Mouse (Mus musculus) MEL-GATA-1-ER (cell line): ENCODE measurements around the gene Smap1.
"Not testable (repeated sequence)": the region's sequence is repeated elsewhere in the genome, so short reads cannot be mapped to it uniquely, and the experiment has no call there.

Source experiments
- DNase-seq: peaks from one replicate; pipeline ENCODE4 v3.0.0-alpha.2; 2012; ENCODE audit warnings: low read depth; ENCODE audit errors: extremely low read depth

The Smap1 gene

DNA sequence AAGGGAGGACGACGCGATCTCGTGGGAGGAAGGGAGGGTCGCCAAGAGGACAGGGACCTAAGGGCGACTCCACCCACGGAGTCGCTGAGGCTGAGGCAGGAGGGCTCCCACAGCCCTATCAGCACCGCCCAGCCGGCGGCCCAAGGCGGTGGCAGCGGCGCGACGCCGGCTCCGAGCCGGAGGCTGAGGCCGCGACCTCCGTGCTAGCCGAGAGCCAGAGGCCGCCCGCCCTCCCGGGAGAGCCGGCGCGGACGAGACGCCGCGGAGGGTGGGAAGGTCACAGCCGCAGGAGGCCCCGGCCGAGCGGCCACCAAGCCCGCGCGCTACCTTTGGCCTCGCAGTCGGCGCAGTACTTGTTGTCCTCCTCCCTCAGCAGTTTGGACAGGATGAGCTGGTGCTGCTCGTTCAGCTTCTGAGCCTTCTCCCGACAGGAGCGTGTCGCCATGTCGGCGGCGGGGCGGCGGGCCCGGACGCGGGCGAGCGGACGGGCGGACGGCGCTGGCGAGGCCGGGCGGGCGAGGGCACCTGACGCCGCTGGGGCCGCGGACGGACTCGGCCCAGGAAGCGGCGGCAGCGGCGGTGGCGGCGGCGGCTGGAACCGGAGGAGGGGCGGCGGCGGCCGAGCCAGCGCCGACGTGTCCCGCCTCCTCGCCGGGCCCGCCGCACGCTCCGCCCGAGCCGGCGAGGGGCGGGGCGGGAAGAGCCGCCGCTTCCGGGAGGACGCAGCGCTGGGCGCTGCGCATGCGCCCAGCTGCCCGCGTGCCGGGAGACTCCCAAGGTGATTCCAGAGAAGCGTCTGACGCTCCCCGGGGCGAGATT is at the start of gene Smap1:
Gene Smap1, minus strand, starts transcription at position 607 of the 819 bp plus-strand sequence.
- DNase-seq = no peak

DNA sequence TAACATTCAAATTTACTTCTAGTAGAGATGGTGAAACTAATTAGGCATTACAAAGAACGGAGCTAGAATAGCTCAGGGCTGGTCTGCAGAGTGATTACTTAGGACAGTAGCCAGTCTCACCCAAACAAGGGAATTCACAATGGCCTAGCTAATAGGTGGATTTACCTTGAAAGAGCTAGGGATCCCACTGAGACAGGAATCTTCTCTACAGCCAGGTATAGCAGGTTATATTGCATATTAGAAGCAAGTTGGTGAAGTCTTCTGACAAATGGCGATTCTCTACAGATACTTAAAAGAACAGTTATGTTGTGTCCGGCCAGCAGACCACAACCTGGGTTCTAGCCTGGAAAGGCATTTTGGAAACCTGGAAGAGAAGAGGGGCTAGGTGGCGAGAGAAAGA is 49.0 kb upstream of the Smap1 start:
- not testable (repeated sequence) for DNase-seq

DNA sequence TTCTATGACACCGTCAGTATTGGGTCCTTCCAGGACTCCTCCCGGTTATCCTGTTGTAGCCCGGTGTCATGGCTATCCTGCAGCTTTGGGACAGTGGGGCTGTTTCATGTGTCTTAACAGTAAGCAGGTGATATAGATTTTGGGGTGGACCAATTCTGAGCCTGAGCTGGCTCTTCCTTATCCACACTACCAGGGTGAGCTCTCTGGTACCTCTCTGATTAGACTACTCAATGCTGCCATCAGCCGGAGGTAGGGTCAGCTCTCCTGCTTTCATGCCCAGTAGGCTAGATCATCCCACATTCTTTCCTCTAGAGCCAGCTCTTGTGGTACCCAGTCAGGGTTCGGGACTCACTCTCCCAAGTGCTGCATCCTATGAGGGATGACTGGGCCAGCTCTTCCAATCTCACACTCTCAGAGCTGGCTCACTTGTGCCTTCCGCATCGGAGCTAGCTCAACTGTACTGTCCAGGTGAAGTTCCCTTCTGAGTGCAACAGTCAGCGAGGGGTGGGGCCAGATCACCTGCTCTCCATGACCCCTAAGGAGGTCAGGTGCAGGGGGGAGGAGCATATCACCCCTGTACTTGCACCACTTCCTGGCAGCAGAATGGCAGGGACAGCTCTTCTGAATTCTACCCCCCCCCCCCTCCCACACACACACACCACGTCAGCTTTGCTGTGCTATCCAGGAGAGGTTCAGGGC is 46.1 kb upstream of the Smap1 start:
- no peak for DNase-seq

DNA sequence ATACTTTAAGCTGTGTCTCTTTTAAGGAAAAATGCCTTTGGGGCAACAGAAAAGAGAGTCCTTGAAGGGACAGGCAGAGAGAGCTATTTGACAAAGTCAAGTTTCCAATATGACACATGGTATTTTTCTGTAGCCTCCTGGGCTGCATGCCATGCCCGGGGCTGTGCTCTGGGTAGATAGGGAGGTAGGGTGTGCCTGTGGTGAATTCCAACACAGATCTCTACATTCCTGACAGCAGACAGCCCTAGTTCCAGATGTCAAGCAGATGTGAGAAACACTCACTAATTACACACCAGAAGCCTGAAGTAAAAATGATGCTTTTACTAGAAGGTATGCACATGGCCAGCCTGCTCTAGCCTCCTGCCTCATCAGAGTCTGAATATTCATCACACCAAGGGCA is 44.1 kb upstream of the Smap1 start:
- DNase-seq = peak; percentile 49

DNA sequence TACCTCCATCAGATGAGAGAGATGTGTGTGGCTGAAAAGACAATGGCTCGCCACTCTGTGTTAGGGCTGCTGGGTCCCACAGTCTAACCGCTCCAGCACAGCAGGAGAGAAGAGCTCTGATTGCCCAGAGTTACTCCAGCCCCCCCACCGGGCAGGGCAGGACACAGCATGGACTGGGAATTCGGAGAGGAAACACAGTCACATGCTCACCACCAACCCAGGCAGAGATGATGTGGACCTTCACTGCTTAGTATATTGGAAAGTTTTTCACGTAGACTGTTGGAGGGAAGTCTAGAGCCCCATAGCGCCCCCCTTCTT is 37.3 kb upstream of the Smap1 start:
- no peak for DNase-seq

DNA sequence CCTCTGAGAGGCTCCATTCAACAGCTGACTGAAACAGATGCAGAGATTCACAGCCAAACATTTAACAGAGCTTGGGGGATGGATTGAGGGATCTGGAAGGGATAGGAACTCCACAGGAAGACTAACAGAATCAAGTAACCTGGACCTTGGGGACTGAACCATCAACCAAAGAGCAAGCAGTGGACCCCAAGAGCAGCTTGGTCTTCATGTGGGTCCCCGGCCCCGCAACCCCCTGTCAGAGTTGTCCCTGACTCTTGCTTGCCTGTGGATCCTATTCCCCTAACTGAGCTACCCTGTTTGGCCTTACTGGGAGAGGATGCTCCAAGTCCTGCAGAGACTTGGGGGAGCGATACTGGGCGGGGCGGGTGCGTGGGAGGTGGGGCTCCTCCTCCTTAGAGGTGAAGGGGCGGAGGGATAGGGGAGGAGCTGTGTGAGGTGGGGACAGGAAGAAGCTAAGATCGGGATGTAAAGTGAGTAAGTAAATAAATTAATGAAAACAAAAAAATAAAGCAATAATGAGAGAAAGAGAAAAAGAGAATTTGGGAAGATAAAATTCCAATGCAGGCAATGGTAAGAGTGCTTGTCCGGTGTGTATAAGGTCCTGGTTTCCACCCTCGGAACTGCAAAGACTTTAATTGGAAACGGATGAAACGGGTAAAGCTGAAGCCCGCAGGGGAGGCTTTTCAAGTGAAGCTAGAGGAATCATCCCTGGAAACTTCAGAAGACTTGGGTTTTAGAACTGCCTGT is 36.7 kb upstream of the Smap1 start:
- DNase-seq = no peak

DNA sequence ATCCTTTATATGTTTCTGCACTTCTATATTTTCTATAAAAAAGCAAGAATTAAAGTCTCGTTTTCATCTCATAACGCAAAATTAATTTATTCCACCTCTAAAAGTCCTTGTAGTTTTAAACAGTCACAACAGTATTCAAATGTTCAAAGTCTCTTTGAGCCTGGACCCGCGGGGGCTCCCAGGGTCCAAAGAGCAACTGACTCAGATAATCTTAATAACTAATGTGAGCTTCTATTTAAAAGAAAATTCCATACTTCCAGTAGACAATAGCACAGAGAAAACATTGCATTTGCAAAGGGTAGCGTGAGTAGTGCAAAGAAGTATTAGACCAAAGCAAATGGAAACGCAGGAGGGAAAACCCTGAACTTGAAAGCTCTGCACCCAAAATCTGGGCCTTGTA is 36.0 kb upstream of the Smap1 start:
- DNase-seq = no peak

DNA sequence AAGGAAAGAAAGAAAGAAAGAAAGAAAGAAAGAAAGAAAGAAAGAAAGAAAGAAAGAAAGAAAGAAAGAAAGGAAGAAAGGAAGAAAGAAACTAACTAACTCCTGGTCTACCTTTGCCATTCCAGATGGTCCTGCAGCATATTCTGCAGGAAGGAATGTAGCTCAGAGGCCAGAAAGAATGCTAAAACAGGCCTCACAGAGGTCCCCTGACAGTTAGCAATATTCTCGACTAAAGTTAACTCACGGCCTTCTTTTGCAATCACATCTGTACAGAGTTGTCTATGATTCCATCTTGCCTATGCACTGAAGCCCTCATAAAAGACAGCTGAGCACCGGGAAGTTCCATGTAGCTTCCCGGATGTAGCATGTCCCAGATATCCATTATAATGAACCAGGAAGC is 33.4 kb upstream of the Smap1 start:
- DNase-seq = no peak

DNA sequence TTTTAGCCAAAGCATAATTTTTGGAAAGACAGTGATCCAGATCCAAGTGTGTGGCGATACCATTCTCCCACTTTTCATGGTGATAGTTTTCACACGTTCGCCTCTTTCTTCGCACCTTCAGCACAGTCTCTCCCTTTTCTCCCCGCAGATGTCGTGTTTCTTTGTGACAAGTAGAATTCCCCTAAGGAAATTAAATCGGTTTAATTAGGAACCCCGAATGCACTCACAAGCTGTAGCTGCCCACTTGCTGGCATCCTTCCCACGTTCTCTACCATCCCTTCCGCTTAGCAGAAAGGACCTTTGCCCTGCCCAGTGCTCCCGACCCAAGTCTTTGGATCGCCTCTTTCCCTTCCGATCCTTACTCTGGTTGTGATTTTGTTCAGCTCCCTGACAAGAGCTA is 31.8 kb upstream of the Smap1 start:
- DNase-seq = no peak

DNA sequence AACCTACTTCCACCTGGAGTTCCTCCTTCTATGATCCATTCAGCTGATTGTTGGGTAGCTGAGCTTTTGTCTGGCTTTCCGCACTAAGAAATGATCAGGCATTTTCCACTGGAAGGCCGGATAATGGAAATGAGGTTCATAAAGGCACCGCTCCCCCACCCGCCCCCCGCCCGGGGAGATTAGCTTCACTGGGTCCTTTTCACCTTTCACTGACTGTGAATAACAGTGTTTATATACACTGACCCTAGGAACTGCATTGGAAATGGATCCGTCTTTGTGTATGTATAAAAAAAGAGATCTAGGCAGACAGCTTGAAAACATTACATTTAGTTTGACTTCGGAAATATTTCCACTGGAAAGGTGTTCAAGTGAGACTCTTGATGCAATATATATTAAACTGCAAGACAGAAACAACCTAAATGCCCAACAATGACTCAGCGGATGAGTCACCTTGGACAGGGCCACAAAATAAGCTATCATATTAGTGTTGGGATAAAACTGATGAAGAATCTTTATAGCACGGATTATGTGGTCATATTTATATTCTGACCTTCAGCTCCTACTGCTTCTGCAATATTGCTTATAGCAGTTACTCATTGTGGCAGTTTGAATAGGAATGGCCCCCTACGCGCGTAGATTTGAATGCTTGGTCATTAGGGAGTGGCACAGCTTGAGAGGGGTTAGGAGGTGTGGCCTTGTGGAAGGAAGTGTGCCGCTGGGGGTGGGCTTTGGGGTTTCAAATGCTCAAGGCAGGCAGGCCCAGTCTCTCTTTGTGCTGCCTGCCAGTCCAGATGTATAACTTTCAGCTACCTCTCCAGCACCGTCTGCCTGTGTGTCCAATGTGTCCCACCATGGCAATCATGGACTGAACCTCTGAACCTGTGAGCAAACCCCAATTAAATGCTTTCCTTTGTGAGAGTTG is 26.9 kb upstream of the Smap1 start:
- no peak for DNase-seq

DNA sequence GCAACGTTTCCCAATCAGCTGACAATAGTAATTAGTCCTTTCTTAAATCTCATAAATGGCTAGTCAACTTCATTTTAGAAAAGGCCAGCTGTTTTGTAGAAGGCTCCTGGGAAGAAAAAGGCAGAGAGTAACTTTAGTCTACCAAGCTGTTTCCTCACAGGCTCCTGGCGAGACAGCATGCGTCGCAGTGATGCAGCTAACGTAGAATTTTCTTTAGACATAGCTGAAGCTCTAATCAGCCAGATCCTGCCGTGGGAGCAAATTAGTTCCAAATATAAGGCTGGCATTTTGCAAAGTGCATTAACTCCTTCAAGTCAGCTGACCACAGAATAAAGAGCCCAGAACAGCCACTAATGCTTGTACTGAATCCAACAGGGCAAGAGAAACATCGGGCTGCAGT is 26.2 kb upstream of the Smap1 start:
- DNase-seq = no peak

DNA sequence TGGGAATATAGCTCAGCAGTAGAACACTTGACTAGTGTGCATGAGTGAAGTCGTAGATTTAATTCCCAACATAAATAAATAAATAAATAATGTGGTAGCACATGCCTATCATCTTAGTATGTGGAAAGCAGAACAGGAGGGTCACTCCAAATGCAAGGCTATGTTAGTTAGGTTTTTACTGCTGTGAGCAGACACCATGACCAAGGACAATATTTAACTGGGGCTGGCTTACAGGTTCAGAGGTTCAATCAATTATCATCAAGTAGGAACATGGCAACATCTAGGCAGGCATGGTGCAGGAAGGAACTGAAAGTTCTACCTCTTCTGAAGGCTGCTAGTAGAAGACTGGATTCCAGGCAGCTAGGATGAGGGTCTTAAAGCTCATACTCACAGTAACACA is 22.0 kb upstream of the Smap1 start:
- DNase-seq = no peak

DNA sequence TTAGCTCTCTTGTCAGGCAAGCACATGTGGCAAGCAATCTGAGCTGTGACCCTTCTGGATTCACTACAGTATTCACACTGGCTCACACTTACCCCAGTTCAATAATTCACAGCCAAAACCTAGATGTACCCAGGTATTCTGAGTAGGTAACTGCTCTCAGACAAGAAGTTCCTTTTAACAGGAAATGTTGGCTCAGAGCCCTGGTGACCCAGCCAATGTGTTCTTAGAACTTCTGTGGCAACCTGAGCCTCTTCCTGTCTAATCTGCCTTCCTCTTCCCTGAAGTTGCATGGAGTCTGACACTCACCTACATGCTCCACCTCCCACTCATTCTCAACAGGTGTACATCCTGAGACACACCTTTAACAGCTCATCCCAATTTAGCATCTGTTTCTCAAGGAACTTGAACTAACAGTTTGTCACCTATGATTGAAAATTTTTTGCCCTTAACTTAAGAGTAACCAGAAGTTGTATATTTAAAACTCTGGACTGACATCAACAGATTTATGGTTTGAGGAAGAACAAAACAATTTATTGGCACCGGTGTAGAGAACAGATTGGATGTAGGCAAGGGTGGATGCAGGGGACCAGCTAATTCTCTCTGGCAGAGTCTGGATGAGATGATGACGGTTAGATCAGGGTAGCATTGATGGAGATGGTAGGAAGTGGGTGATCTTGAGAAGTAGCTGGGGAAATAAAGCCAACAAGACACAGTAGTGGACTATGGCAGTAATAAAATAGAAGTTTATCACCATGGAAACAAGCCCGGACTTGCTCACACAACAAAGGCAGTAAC is 21.2 kb upstream of the Smap1 start:
- DNase-seq = no peak

DNA sequence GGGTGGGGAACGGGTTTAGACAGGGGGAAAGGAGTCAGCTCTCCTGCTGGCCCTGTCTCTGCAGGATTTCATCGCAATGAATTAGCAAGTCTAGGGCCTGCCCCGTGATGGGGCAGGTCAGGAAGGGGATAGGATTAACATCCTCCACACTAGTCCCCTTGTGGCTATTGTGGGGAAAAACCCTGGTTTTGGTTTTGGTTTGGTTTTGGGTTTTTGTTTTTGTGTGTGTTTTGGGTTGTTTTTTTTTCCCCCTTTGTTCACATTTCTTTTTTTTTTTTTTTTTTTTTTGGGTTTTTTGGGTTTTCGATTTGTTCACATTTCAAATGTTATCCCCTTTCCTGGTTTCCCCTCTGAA is 13.3 kb upstream of the Smap1 start:
- no peak for DNase-seq

DNA sequence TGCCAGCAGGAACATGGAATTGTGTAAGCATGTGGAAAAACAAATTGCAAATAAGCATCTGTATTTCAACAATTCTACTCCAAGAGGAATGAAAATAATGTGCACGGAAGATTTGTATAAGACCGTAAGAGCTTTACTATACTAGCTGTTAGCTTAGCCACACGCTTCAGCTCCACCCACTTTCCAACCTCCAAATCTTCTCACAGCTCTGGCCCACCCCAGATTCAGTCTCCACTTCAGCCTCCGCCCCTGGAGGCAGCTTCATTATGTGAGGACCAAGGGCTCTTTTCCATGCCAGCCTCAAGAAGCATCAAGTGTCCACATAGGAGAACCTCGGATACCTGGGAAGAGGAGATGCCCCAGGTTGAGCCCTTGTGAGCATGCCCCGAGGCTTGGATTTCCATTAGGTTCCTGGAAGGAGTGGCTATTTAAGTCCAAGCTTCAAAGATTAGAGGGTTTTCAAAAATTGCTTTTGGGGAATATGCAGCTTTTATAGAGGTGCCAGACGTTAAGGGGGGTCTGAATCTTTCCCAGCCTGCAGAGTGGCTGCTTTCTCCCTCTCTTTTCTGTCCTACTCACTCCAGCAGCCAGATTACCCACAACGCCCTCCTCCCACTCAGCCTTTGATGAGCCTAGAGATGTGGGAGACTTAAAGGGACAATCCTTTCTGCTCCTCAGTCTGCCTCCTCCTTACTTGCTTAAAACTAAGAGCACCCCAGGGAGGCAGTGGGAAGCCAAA is 12.7 kb upstream of the Smap1 start:
- DNase-seq = no peak

DNA sequence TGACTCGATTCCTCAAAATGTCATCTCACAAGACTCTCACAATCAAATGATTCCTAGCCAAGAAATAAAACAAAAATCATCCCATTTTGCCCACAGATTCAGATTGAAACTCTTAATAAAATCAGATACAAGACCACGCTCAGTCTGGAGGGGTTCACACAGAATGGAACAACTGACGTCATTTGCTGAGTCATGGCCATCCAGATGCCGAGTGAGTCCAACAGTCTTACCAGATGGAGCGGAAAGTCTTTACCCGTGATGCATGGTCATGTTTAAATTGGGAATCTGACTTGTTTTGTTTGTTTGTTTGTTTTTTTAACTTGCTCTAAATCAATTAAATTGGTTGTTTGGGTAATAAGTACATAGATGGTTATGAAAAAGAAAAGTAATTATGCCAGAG is 7.3 kb upstream of the Smap1 start:
- no peak for DNase-seq

DNA sequence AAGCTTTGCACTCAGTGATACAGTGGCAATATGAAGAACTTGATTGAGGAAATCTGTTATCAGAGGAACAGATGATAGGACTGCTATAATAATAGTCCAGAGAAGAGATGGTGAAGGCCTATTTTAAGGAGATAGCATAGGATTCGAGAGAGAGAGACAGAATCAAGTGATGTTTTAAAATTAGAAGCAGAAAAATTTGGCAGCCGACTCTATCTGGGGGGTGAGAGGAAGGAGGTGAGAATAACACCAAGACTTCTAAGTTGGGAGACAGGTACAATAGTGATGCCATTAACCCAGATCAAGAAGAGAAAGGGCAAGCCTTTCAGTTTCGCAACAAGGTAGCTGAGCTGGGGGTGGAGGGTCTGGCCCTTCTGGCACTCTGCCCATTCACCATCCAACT is 6.3 kb upstream of the Smap1 start:
- DNase-seq = no peak

DNA sequence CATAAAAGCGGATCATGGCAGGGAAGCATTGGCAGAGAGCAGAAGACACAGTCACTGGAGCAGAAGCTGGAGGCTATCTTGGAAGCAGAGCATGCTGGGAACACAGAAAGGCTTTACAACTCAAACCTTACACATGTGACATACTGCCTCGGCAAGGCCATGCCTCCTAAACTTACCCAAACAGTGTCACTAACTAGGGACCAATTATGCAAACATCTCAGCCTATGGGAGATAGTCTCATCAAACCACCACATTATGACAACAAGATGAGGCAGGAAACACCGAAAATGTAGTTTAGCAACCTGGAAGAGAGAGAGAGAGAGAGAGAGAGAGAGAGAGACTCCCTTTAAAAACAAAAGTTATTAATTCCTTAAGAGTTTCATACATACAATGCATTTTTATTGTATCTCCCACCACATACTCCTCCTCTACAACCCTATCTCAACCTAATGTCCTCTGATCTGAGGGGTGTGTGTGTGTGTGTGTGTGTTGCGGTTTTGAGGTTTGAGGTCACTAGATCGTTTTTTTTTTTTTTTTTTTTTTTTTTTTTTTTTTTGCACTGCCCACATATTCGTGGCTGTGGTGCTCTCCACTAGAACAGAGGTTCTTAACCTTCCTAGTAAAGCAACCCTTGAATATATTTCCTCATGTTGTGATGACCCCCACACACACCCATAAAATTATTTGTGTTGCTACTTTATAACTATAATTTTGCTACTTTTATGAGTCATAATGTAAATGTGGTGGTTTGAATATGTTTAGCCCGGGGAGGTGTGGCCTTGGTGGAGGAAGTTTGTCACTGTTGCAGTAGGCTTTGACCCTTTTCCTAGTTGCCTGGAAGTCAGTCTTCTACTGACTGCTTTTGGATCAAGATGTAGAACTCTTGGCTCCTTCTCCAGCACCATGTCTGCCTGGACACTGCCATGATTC is 1.9 kb upstream of the Smap1 start:
- DNase-seq = peak; percentile 54

DNA sequence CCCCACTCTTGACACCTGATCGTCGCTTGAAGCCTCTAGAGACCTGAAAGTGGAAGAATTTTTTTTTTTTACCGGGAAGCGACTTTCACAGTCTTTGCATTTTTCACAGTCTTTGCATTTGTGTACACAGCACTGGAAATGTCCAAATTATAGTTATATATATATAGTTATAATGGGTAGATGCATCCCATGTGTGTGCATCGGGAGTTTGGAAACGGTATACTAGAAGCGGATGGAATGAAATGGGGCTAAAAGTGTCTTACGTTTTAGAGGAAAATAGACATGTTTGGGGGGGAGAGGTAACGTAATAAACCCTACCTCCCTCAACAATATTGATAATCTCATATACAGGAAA is 390 bp upstream of the Smap1 start:
- no peak for DNase-seq
